Mouse (Mus musculus) spleen, adult 2 months (tissue): ENCODE results near the gene Ccnc. TPM values are rescaled to one million over a fixed set of nuclear protein-coding genes. Genes with fewer than 3 reads are reported as not detected.

Experiments used
- DNase-seq, 2 experiments: peaks; one replicate each; pipeline versions ENCODE4 v3.0.0 to v3.0.0-alpha.2; 2012 to 2021; ENCODE audit warnings: low spot score in 2 of 2, low read depth in 1 of 2
- H3K27ac ChIP-seq: fragments of 200-500 bp; 2 replicates; pipeline ENCODE4 v1.5.1; 2012; ENCODE audit warnings: low read length, inconsistent platforms; ENCODE audit not compliant: insufficient read depth
- H3K27me3 ChIP-seq: fragments of 200-500 bp; 2 replicates; pipeline ENCODE4 v1.6.1; 2012; ENCODE audit warnings: mild to moderate bottlenecking, moderate library complexity, low read length, inconsistent platforms; ENCODE audit not compliant: control insufficient read depth, insufficient read depth
- H3K36me3 ChIP-seq: fragments of 200-500 bp; 2 replicates; pipeline ENCODE4 v1.6.1; 2012; ENCODE audit warnings: mild to moderate bottlenecking, low read length, inconsistent platforms; ENCODE audit not compliant: control insufficient read depth, insufficient read depth
- H3K4me1 ChIP-seq: fragments of 200-500 bp; 2 replicates; pipeline ENCODE4 v1.6.1; 2011; ENCODE audit warnings: inconsistent platforms; ENCODE audit not compliant: control insufficient read depth, insufficient read depth, insufficient read length
- H3K4me3 ChIP-seq: fragments of 200-500 bp; 2 replicates; pipeline ENCODE4 v1.5.1; 2011; ENCODE audit warnings: mild to moderate bottlenecking, inconsistent platforms; ENCODE audit not compliant: insufficient read depth, insufficient read length; ENCODE audit errors: extremely low read depth
- CTCF ChIP-seq: fragments of 200-500 bp; IDR thresholded peaks from 2 replicates; pipeline ENCODE4 v1.5.1; 2011; ENCODE audit warnings: mild to moderate bottlenecking, inconsistent platforms; ENCODE audit not compliant: insufficient read depth, insufficient read length, insufficient replicate concordance; ENCODE audit errors: extremely low read depth
- POLR2A ChIP-seq: fragments of 200-500 bp; IDR thresholded peaks from 2 replicates; pipeline ENCODE4 v1.6.1; 2011; ENCODE audit warnings: low read depth, low read length, inconsistent platforms
- WGBS: fragments of 180-500 bp; shearing (Covaris S2); methylation state at CpG from one replicate; pipeline ENCODE4 v1.1.7; 2018; 5-methylcytosine and 5-hydroxymethylcytosine counted together
- polyA plus RNA-seq: library from polyadenylated mRNA; depleted of rRNA; stranded (reverse); fragments of >200 nt; gene quantifications from 2 replicates; pipeline ENCODE4 v1.2.3, GENCODE M21; 2012

The Ccnc gene
- polyA plus RNA-seq, 1 experiment = 2.3 TPM

- H3K4me1 ChIP-seq = peaks cover 14% of the 10 kb centered on the region
- no peak overlapping the region for H3K4me3 ChIP-seq
- 14% methylated on average over 10 of the region's 10 CpGs for WGBS
- no peak for DNase-seq
- TF ChIP-seq POLR2A = no peak
- no peak for TF ChIP-seq CTCF
- H3K36me3 ChIP-seq = no peaks in the 10 kb centered on the region
- H3K27ac ChIP-seq = no peak overlapping the region
- peaks cover 25% of the 10 kb centered on the region for H3K27me3 ChIP-seq
Observed at GRCm38 (mm10) chr4:21682421-21683150, 44.9 kb upstream of the Ccnc start.

GRCm38 (mm10) chr4:21684341-21684970, 43.0 kb upstream of the Ccnc start:
- DNase-seq = no peak
- no peak for TF ChIP-seq CTCF
- TF ChIP-seq POLR2A = no peak
- H3K27ac ChIP-seq = no peak overlapping the region
- peaks cover 8% of the 10 kb centered on the region; the same call in 1 of the 2 replicates for H3K4me1 ChIP-seq
- H3K27me3 ChIP-seq = peaks cover 23% of the 10 kb centered on the region
- no peak overlapping the region for H3K4me3 ChIP-seq
- no peaks in the 10 kb centered on the region for H3K36me3 ChIP-seq
- WGBS = 9% methylated on average over 14 of the region's 14 CpGs

DNA sequence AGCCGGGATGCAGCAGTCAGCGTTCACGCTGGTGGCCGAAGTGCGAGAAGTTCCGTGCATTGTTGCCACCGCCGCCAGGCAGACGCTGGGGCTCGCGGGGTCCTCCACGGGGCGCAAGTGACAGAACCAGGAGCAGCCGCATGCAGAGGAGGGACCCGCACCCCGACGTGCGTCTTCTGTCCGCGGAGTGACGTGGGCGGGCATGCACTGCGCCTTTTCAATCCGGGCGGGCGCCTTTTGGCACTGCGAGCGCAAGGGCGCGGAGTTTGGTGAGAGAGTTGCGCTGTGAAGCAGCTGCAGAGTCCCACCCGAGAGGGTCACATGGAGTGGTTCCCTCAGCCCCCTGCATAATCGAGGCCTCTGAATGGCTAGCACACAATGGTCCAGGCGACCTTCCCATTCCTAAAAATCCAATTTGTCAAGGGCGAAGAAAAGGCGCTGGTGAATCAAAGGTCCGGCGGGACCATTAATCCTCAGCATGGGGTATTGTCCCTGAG, 41.9 kb upstream of the Ccnc start, which contains the start of gene Prdm13:
Prdm13 (minus strand) TSS at position 369 of the 497 bp plus-strand sequence.
- Histone ChIP-seq H3K4me1 (peaks cover 6% of the 10 kb centered on the region; the same call in 1 of the 2 replicates), H3K27me3 (peaks cover 23% of the 10 kb centered on the region), H3K4me3 (no peak within 1 kb of the TSS), H3K27ac (no peak within 1 kb of the TSS), H3K36me3 (no peaks in the 10 kb centered on the region)
- DNase-seq = no peak
- 6% methylated on average over 38 of the region's 38 CpGs for WGBS
- TF ChIP-seq CTCF = no peak
- TF ChIP-seq POLR2A = no peak

DNA sequence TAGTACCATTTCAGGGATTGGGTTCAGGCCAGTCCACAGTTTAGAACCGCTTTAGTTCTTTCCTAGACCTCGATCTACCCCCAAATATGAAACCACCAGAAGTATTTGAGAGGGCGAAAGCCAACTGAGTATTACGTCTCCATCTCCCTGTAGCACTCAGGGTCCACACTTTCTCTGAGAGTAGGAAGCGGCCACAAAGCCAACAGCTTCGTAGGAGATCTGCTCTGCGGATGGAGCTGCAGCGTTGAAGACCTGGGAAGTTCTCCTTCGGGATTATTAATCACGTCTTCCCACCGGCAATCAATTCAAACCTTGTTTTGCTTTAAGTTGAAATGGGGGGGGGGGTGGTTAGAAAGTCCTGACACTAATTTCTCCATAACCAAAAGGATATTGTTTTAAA, 41.1 kb upstream of the Ccnc start:
- peaks cover 6% of the 10 kb centered on the region; the same call in 1 of the 2 replicates for H3K4me1 ChIP-seq
- TF ChIP-seq CTCF = no peak
- TF ChIP-seq POLR2A = no peak
- H3K27me3 ChIP-seq = peaks cover 24% of the 10 kb centered on the region
- no peak for DNase-seq
- H3K27ac ChIP-seq = no peak overlapping the region
- H3K36me3 ChIP-seq = no peaks in the 10 kb centered on the region
- H3K4me3 ChIP-seq = no peak overlapping the region
- WGBS = 13% methylated on average over 11 of the region's 11 CpGs

DNA sequence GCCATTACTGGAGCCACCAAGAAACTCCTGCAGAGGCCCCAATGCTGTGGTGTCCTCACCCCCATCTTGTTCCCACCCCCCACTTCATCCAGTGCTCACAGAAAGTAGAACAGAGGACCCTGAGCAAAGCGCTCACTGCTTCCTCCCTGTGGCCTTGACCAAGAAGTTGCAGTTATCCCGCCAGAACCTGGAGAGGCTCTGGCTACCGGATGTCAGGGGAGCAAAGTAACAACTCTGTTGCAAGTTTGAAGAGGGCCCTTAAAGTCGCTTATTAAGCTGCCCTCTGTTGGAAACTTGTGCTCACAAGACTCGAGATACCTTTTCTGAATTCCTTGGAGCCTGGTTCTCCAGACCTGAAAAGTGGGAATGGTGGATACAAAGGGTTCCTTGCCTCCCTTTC, 40.6 kb upstream of the Ccnc start:
- peaks cover 24% of the 10 kb centered on the region for H3K27me3 ChIP-seq
- DNase-seq = no peak

DNA sequence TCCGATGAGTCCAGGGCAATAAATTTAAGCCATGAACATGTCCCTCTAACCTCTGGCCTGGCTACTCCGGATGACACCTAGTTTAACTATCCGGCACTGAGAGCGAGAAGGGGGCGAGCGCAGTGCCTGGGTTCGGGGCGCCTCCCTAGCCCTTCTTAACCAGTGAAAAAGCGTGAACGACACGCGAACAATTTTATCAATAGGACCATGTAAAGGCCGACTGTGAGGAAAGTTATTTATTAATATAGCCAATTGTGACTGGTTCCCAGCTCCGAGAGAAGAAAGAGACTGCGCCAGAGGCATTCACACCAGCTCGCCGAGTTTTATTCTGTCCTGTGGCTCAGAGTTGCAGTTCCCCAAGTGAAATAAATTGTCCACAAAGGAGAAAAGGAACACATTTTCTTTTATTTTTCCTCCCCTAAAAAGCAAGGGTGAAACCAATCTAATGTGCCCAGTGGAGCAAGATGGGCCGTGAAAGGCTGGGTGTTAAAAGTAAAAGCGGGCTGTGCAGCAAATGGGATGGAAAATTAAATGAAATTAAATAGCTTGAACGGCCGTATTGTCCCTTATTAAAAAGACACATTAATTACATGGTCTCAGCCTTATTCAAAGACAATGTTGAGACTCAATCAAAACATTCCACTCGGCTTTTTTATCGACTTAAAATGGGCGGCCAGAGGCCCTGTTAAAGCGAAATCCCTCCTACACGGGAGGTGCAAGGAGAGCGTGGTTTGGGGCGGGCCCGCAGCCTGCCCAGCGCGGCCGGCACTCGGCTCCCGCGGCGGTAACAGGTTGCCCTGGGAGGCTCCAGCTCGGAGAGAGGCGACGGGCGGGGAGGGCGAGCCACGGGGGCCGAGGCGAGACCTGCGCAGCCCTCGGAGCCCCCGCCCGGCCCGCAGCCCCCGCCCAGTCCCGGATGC, 39.5 kb upstream of the Ccnc start:
- Histone ChIP-seq H3K27me3 (peaks cover 22% of the 10 kb centered on the region), H3K4me1 (peaks cover 6% of the 10 kb centered on the region; the same call in 1 of the 2 replicates), H3K36me3 (no peaks in the 10 kb centered on the region), H3K4me3 (peak overlapping the region; percentile 36; the same call in 1 of the 2 replicates), H3K27ac (no peak overlapping the region)
- no peak for DNase-seq
- 9% methylated on average over 51 of the region's 51 CpGs for WGBS
- TF ChIP-seq CTCF = no peak
- no peak for TF ChIP-seq POLR2A

More for the DNA sequence above, 40.6 kb upstream of the Ccnc start:
- WGBS = 9% methylated on average over 5 of the region's 5 CpGs
- Histone ChIP-seq H3K4me3 (no peak overlapping the region), H3K4me1 (peaks cover 6% of the 10 kb centered on the region; the same call in 1 of the 2 replicates), H3K36me3 (no peaks in the 10 kb centered on the region), H3K27ac (no peak overlapping the region)
- no peak for TF ChIP-seq POLR2A
- no peak for TF ChIP-seq CTCF
